Mouse (Mus musculus) ovary, adult 18-20 months (tissue): ENCODE data around the gene 1500009C09Rik.
A peak's percentile ranks its signal among the peaks of the same experiment; 100 is the strongest.
"Not testable (repeated sequence)": the region's sequence is repeated elsewhere in the genome, so short reads cannot be mapped to it uniquely, and the experiment has no call there.

Source experiments
- DNase-seq: peaks from one replicate; pipeline ENCODE4 v3.0.0; 2022; ENCODE audit warnings: low spot score, mixed read lengths

The 1500009C09Rik gene

DNA sequence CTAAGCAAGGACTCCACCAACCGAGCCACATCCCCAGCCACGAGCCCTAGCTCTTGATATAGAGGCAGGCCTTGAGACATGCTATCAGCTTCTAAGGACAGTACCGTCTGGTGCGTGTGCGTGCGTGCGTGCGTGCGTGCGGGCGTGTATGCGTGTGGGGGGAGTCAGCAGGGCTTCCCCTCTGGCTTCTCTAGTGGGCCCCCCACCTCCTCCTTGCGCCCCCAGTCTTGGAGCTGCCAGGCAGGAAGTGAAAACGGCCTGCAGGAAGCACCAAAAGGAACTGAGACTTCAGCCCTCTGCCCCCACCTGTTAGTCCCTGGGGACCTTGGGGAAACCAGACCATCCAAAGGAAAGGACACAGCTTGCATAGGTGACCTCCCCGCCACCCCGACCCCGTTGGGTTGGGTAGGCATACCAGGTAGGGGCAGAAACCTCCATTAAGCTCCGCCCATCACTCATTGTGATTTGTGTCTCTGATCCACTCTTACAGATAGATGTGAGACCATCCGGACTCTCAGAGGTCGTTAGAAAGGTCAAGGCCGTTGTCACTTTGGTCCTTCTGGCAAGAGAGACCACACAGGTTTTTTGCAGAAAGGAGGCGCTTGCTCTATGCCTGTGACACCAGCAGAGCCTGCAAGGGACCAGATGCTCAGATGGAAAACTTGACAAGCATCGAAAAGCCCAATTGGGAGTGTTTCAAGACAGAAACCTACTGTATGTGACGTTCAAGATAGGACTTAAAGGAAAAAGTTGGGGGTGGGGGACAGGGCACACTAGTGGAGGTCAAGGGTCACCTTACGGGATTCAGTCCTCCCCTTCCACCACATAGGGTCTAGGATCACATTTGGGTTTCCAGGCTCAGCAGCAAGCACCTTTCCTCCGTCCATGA lies 33.2 kb upstream of the 1500009C09Rik start:
- DNase-seq = no peak

DNA sequence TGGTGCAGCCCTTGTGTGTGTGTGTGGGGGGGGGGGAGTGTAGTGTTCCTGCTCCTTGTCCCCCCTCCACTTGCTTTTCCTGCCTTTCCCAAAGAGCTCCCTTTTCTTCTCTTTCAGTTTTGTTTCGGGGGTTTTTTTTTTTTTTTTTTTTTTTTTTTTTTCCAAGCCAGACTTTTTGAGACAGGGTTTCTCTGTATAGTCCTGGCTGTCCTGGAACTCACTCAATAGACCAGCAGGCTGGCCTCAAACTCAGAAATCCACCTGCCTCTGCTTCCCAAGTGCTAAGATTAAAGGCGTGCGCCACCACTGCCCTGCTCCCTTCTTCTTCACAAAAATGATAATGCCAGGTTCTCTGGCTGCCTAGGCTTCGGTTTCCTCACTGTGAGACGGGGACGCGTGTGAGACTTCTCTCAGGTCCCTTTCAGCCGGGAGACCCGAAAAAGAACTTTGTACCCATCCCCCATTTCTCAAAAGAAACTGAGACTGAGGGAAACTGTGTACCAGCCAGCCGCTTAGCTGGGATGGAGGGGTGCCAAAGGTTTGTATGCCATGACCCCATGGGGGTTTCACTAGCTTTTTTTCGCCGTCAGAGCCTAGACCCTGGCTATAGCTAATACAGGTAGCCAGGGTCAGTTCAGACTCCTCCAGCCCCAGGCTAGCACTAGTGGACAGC lies 32.1 kb upstream of the 1500009C09Rik start:
- DNase-seq = no peak

DNA sequence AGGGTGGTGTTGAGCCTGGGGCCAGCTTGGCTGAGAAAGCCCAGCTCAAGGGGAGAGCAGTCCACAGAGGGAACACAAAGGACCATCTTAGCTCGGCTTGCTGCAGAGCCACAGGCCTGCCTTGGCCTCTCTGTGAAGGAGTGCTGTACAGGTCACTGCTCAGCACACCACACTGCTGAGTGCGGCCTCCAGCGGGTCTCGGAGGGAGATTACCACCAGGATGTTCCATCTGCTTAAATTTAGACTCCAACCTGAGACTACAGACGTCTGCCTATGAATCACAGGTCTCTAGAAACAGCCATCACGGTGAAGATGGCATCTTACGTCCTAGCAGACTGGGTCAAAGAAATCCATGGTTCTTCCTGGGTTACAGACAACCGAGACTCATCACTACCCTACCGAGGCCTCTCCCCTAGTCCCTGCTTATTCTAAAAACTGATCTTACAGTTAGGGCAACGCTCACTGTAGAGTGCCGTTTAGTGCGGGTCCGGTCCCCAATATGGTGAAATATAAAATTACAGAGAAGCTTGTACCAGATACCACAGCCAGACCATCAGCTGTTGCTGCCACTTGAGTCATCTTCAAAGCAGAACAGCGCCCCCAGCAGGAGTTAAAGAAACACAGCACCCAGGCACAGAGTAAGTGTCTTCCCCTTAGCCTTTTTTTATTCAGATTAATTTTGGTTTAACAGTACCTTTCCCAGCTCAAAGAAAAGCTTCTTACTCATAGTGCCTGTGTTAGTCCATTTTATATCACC lies 30.9 kb upstream of the 1500009C09Rik start:
- DNase-seq = no peak

DNA sequence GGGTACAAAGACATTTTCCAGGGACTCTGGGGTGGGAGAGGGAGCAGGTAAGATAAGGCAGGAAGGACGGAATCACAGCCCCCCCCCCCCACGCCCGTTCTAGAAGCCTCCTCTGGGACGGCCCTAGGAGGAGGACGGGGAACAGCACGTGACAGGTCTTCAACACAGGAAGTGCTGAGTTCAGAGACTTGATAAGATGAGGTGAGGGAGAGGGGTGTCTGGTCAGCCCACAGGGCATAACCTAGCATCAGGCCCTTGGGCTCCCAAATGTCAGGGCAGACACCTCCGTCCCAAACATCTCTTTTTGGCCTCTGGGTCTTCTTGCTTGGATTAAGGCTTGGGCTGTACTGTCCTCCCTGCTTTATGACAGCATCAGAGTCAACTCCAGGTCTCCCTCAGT lies 28.9 kb upstream of the 1500009C09Rik start:
- no peak for DNase-seq

DNA sequence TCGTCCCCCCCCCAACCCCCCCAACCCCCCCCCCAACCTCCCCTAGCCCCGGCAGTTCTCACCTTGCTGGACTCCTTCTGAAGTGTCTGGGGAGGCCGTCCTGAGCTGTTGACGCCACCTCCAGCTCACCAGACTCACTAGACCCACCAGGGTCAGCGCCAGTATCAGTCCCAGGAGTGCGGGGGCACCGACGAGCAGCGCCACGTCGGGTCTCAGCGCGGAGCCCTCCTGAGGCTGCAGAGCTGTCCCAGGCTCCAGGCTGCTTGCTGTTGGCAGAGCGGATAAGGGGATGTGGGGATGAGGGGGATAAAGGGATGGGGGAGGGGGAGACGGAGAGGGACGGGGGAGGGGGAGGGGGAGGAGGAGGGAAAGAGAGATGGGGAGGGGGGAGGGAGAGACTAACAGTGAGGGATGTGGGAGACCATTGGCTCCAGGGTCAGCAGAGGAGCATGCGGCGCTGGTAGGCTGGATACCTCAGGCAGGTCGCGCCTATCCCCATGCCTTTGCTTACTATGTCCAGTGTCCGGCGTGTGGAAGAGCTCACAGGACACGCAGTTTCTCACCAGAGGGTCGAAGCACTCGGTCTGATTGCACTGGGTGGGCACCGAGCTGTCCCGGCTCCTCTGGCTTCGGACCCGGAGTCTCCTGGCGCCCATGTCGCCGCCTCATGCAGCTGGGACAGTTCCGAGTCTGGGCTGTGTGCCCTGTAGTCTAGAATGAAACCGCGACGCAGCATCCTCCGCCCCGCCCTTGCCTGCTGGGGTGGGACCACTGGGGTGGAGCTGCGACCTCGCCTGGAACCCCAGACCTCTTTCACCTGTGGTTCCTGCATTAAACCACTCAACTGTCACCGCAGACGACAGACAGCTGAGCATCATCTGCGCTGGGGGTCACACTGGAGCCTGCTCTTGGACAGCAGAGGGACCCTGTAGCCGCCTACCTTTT lies 28.3 kb upstream of the 1500009C09Rik start, which contains the start of gene Tnfrsf13c:
Gene Tnfrsf13c, minus strand, starts transcription at position 713 of the 945 bp plus-strand sequence.
- no peak for DNase-seq

DNA sequence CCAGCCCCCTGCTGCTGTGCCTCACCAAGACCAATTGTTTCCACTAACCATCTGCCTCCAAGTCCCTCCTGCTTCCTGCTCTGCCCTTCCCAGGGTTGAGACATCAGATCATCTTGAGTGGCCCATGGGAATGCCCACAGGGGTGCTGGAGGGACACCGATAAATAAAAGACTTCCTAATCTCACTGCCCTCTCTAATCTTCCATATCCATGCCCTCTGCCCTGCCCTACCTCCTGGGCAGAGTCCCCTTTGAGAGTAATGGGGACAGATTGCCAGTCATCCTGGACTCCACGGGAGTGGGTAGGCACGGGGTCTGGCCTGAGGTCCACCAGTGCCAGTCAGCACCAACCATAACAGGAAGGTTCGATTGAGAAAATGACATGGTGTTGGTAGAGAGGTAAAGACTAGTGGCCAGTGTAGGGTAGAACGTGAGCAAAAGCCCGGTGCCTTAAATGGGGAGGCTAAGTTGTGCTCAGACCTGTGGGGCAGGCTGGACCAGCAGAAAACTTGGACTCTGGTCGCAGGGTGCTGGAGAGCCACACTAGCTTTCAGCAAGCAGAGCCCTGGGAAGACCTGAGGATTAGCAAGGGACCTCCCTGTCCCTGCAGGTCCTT lies 27.5 kb upstream of the 1500009C09Rik start:
- no peak for DNase-seq

DNA sequence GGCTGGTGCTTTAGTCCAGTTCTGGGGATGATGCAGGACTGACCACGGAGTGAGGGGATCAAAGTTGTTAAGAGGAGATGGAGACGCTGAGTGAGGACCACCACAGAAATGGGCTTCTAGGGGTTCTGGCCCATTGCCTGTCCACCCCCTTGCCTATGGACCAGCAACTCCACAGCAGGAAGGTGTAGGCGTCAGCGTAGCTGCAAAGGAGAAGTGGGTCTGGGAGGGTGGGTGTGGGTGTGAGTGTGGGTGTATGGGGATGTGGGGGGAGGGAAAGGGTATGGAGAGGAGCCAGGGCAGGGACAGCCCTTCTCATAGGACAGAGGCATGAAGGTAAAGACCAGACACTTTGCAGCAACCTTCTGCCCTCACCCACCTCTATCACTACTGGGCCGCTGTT lies 26.4 kb upstream of the 1500009C09Rik start:
- DNase-seq = no peak

DNA sequence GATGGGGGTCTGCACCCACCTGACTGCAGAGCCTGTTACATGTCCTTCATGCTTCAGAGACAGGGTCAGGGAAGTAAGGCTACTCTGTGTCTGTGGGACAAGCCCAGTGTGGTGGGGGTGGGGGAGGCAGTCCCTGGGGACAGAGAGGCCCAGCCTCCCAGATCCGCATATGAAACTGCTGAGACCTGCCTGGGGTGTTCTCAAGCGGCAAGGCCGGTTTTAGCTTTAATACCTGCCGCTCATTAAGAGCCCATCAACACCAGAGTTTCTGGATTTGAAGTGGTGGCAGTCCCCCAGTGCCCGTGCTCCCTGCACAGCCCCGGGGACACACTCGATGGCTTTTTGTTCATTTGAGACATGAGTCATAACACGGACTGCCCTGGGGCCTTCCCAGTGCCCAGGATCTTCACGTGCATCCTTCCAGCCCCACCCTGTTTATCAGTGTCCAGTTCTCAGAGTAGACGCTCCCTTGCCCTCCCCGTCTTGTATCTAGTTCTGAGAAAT lies 22.6 kb upstream of the 1500009C09Rik start:
- no peak for DNase-seq

DNA sequence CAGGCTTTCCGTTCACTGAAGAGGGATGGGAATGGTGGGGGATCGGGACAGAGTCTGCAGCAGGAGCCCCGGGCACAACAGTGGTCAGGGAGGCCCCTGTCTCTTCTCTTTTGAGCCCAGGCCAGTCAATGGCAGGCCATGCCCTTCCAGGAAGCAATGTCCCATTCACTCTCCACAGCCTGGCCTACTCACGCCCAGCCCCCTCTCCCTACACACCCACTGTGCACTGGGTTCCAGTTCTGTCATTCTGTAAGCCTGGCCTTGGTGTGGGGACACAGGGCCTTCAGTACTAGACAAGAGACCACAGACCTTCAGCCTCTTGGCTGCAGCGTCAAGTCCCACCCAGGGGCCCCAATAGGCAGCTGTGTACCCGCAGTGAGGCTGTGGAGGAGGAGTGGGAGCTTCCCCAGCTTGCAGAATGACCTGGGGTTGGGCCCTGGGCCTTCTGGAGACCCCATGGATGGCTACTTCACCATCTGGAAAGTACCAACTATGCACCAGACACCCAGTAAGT lies 22.0 kb upstream of the 1500009C09Rik start:
- DNase-seq = no peak

DNA sequence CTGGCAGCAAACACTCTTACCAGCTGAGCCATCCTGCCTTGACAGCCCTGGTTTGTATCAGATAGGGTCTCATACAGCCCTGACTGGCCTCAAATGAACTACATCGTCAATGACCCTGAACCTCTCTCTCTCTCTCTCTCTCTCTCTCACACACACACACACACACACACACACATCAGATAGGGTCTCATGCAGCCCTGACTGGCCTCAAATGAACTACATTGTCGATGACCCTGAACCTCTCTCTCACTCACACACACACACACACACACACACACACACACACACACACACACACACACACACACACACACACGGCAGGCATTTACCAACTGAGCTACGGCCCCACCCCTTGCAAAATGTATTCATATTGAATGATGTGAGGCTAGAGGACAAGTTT lies 21.1 kb upstream of the 1500009C09Rik start:
- DNase-seq = no peak

DNA sequence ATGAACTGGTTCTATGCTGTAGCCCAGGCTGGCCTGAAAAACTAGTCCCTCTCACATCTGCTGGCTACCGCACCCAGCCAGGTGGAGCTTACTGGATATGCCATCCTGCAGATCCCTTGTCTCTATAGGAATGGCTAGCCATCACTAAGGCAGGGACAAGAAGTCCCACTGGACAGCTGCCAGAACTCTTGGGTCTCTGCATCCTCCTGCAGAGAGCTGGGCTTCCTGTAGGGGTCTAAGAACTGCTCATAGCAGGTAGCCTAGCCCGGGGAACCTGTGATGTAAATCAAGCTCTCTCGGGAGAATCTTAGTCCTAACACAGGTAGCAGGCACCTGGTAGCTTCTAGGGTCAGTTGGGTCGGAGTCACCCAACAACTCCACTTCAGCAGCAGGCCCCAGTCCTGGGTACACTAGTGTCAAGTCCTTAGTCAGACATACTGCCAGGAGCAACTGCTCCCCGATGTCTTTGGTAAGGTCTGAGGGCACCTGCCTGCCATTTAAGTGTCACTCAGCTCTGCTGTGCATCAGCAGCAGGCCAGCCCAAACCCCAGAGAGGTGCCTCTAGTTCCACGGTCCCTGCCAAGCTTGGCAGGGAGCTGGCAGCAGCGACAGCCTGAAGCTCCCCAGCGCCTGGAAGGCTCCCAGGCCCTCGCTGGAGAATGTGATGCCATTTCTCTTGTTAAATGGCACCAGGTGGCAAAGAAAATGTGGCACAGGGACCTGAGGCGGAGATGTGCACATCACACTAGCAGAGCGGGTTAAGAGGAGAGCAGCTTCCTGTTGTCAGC lies 20.4 kb upstream of the 1500009C09Rik start:
- no peak for DNase-seq

DNA sequence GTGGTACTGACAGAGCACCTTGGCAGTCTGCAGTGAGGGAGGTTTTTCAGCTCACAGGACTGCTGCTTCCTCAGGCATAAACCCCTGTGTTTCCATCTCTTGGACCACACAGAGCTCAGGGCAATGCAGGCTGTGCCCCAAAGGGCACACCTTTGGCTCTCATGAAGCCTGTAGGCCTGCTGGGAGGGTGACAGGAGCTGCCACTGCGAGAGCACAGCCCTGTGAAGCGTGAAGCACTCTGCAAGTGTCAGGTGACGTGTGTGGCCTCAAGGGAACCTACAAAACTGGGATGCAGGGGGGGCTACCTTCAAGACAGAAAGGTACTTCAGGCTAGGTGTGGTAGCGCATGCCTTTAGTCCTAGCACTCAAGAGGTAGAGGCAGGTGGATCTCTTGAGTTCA lies 19.5 kb upstream of the 1500009C09Rik start:
- DNase-seq = no peak

DNA sequence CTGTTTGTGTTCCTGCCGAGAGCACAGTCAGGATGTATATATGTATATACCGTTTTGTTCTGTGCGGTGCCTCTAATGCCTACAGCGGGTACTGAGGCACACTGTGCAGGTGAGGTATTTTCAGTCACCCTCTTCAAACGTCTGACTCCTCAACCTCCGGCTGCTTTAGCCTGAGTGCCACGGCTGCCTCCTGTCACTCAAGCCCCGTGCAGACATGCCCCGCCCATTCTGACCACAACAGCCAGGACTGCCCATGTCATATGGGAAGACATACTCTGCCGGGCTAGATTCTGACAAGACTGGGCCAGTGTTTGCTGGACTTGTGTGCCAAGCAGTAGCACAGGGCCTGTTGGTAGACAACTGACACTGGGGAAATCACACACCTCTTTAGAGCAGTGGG lies 16.5 kb upstream of the 1500009C09Rik start:
- DNase-seq = no peak

DNA sequence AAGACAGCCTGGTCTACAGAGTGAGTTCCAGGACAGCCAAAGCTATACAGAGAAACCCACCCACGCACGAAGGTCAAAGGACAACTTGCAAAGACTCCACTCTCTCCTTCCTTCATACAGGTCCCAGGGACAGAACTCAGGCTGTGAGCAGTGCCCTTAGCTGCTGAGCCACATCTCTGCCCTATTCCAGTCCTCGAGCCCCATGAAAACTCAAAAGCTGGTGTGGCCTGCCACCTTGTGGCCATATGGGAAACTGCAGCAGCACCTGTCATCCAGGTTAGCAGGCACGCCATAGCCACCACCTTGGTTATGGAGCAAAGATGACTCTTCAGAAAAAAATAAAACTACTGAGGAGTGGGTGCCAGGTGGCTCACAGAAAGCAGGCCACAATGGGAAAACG lies 15.6 kb upstream of the 1500009C09Rik start:
- DNase-seq = peak; percentile 29

DNA sequence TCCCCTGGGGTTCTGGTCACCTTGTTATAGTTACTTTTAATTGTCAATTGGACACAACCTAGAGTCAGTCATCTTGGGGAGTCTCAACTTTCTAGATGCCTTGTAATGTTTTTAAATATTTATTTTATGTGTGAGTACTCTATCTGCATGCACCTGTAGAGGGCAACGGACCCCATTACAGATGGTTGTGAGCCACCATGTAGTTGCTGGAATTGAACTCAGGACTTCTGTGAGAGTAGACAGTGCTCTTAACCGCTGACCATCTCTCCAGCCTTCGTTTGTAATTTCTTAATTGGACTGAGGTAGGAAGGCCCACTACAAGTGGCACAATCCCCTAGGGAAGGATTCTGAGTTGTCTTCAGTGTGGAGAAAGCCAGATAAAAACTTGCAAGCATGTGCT lies 8.9 kb upstream of the 1500009C09Rik start:
- DNase-seq = no peak

DNA sequence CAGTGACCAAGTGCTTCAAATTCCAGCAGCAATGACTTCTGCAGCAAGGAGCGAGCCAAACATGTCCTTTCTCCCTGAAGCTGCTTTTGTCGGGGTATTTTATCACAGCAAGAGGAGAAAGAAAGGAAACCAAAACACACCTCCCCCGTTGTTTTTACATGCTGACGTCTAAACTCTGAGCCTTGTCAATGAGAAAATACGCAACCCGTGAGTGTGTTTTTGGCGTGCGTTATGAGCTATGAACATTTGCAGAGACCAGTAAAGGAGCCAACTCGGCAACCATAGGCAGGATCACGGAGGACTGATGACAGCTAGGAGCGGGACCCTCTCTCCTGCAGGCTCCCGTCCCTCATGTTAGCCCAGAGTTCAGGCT lies 8.5 kb upstream of the 1500009C09Rik start:
- DNase-seq = no peak

DNA sequence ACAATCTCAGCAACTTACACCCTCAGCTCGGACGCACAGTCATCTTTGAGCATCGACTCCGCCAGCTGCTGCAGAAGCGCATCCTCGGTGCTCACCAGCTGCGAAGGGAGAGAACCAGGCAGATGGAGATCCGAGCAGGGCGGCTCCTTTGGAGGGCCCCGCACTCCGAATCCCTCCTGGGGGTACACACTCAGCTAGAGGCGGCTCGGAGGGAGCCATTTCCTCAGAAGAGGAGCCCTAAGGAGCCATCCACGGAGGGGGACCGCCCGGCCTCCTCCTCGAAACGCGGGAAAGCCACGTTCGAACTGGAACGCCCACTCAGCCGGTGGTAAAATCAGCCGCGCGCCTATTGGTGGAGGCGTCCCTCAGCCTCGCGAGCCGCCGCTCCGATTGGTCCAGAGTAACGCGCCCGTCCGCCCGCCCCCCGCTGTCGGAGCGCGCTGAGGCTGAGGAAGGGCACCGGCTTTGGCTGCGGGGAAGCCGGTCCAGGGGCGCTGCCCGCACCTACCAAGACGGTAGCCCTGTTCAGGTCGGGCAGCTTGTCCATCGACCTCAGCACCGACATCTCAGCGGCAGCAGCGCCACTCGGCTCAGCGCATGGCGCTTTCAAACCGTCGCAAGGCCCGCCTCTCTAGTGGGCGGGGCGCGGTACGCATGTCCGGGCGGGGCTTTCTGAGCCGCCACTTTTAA lies 7.9 kb upstream of the 1500009C09Rik start, which contains the start of gene Cenpm:
Gene Cenpm, minus strand, starts transcription at position 634 of the 690 bp plus-strand sequence.
- peak; percentile 75 for DNase-seq

DNA sequence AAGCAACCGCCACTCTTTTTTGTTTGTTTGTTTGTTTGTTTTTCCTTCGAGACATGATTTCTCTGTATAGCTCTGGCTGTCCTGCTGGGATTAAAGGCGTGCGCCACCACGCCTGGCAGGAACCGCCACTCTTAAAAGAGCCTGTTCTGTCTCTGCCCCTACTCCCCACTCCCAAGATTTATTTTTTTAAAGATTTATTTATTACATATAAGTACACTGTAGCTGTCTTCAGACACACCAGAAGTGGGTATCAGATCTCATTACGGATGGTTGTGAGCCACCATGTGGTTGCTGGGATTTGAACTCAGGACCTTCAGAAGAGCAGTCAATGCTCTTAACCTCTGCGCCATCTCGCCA lies 7.4 kb upstream of the 1500009C09Rik start:
- DNase-seq = not testable (repeated sequence)

DNA sequence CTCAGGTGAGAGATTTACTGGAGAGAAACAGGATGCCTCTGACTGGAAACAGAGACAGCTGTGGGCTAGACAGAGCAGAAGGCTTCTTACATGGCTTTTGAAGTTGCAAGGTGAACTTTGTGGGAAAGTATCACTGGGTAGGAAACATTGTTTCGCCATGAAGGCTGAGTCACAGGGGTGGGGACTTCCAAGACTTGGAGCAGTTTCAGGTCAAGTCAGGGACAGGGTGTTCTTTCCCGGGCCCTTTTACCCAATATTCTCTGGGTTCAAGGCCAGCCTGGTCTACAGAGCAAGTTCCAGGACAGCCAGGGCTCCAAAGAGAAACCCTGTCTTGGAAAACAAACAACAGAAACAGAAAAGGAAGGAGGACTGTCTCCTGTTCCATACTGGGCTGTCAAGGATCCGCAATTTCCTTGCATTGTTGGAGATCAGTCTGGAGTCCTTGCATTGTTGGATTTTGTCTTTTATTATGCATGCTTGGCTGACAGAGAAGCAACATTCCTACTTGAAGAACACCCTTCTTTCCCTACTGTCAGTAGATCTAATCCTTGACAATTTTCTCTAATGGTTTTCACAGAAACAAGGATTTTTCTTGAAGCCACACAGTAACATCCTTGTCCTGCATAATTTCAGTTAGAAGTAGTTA lies 4.9 kb upstream of the 1500009C09Rik start:
- peak; percentile 13 for DNase-seq
